Mouse (Mus musculus) liver, adult 2 months (tissue): ENCODE data around the gene Msl1. TPM values are rescaled to one million over a fixed set of nuclear protein-coding genes. Genes with fewer than 3 reads are reported as not detected.
A peak's percentile ranks its signal among the peaks of the same experiment; 100 is the strongest.

Experiments used
- DNase-seq: peaks from one replicate; pipeline ENCODE4 v3.0.0-alpha.2; 2011; ENCODE audit warnings: low read depth, low spot score; ENCODE audit errors: extremely low read depth
- H3K27ac ChIP-seq: fragments of 200-500 bp; replicated peaks from 2 replicates; pipeline ENCODE4 v1.5.1; 2012; ENCODE audit warnings: low read depth, mild to moderate bottlenecking, control low read depth, inconsistent platforms, low read length; ENCODE audit not compliant: insufficient read depth
- H3K27me3 ChIP-seq: fragments of 200-500 bp; 2 replicates; pipeline ENCODE4 v1.6.1; 2012; ENCODE audit warnings: mild to moderate bottlenecking, moderate library complexity, low read length, inconsistent platforms; ENCODE audit not compliant: control insufficient read depth, insufficient read depth
- H3K36me3 ChIP-seq: fragments of 200-500 bp; 2 replicates; pipeline ENCODE4 v1.6.1; 2012; ENCODE audit warnings: low read length, inconsistent platforms; ENCODE audit not compliant: control insufficient read depth, insufficient read depth
- H3K4me1 ChIP-seq: fragments of 200-500 bp; 2 replicates; pipeline ENCODE4 v1.6.1; 2011; ENCODE audit warnings: low read length; ENCODE audit not compliant: control insufficient read depth, insufficient read depth
- H3K4me3 ChIP-seq: fragments of 200-500 bp; 2 replicates; pipeline ENCODE4 v1.5.1; 2011; ENCODE audit warnings: low read depth, mild to moderate bottlenecking, control low read depth, low read length, moderate library complexity; ENCODE audit not compliant: insufficient read depth
- H3K79me2 ChIP-seq: fragments of 200-500 bp; 2 replicates; pipeline ENCODE4 v1.6.1; 2012; ENCODE audit warnings: inconsistent platforms, mild to moderate bottlenecking, low read length, moderate library complexity; ENCODE audit not compliant: control insufficient read depth, insufficient read depth
- H3K9ac ChIP-seq: fragments of 200-500 bp; 2 replicates; pipeline ENCODE4 v1.6.1; 2012; ENCODE audit warnings: low read depth, mild to moderate bottlenecking, control low read depth, inconsistent platforms, low read length
- CTCF ChIP-seq: fragments of 200-500 bp; IDR thresholded peaks from 2 replicates; pipeline ENCODE4 v1.5.1; 2011; ENCODE audit warnings: low read depth, low read length, control low read depth
- POLR2A ChIP-seq: fragments of 200-500 bp; IDR thresholded peaks from 2 replicates; pipeline ENCODE4 v1.6.1; 2011; ENCODE audit warnings: low read length, control low read depth; ENCODE audit not compliant: insufficient read depth; ENCODE audit errors: extremely low read depth
- WGBS: fragments of 180-500 bp; shearing (Covaris S2); methylation state at CpG from one replicate; pipeline ENCODE4 v1.1.7; 2018; 5-methylcytosine and 5-hydroxymethylcytosine counted together
- polyA plus RNA-seq: library from polyadenylated mRNA; depleted of rRNA; stranded (reverse); fragments of >200 nt; gene quantifications from 2 replicates; pipeline ENCODE4 v1.2.3, GENCODE M21; 2012
- total RNA-seq: library from RNA; depleted of rRNA; stranded (reverse); fragments of >200 nt; gene quantifications from 2 replicates; pipeline ENCODE4 v1.2.3, GENCODE M21; 2014

The Msl1 gene
- total and polyA plus RNA-seq, 2 experiments = 15.5 to 17.0 TPM

DNA sequence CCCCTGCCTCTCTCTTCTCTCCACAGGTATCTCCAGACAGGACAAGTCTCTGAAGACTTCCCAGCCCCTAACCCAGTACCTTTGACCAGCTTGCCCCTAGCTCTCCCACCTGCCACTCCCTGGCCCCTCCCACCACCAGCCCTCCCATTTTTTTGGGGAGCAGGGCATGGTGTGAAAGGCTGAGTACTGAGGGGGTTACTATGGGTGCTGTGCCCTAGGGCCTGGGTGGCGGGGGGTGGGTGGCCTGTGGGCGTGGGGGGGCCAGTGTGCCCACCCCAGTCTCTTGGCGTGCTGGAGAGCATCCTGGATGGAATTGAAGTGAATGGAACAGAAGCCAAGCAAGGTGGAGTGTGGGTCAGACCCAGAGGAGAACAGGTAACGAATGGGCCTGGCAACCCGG is 42.1 kb upstream of the Msl1 start:
- peaks cover 12% of the 10 kb centered on the region for H3K4me1 ChIP-seq
- H3K36me3 ChIP-seq = no peaks in the 10 kb centered on the region
- H3K79me2 ChIP-seq = peaks cover 15% of the 10 kb centered on the region; the same call in 1 of the 2 replicates
- no peaks in the 10 kb centered on the region for H3K27me3 ChIP-seq
- H3K4me3 ChIP-seq = no peak overlapping the region
- 94% methylated on average over 5 of the region's 5 CpGs for WGBS
- no peak for DNase-seq
- no peak overlapping the region for H3K9ac ChIP-seq
- TF ChIP-seq CTCF (no peak), POLR2A (no peak)
- H3K27ac ChIP-seq = no peak overlapping the region

DNA sequence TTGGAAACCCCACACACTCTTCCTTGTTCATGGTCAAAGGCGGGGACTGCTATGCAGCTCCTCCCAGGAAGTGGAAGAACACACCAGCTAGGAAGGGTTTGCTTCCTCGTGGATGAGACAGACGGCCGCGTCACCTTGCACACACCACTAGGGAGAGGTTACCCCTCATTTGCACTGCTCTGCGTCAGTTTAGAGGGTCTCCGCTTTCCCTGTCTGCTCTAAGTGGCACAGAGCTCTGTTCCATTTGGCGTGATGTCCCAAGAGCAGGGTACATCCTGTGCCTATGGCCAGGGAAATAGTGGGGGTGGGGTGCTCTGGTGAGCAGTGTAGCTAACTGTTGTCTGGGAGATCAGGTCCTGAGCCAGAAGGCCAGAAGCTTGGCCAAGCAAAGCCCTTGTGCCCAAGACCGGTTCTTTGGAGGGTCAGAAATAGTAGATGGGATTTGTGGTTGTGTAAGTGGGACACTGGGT is 41.1 kb upstream of the Msl1 start:
- H3K4me3 ChIP-seq = no peak overlapping the region
- 0 out of 2 replicates have a peak overlapping the region, but pooled peaks have one; percentile 9 for H3K9ac ChIP-seq
- no peak for DNase-seq
- H3K36me3 ChIP-seq = no peaks in the 10 kb centered on the region
- peaks cover 12% of the 10 kb centered on the region for H3K4me1 ChIP-seq
- 63% methylated on average over 9 of the region's 9 CpGs for WGBS
- no peaks in the 10 kb centered on the region for H3K27me3 ChIP-seq
- H3K79me2 ChIP-seq = peaks cover 6% of the 10 kb centered on the region; the same call in 1 of the 2 replicates
- no peak overlapping the region for H3K27ac ChIP-seq
- no peak for TF ChIP-seq CTCF
- no peak for TF ChIP-seq POLR2A

DNA sequence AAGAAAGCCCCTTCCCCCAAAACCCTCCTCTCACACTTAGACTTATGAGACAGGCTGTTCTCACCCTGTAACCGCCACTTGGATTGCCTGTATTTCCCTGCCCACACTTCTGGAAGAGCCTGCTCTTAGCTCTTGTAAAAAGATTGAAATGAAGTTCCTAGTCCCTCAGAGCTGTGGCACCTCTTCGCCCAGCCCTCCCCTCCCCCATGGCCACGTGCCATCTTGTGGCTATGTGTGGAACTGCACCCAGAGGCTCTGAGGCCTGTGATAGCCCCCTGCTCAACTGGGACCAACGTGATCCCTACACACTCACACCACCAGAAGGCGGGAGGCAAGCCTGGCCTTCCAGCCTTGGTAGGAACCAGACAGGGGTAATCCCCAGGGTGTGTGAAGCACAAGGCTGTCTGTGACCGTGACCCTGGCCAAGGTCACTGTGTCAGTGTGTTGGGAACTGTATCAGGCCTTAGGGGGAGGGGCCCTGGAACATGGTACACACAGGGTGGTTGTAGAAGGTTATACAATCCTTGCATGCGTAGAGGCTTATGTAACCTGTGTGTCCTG is 40.6 kb upstream of the Msl1 start:
- peaks cover 12% of the 10 kb centered on the region for H3K4me1 ChIP-seq
- DNase-seq = peak; percentile 77

DNA sequence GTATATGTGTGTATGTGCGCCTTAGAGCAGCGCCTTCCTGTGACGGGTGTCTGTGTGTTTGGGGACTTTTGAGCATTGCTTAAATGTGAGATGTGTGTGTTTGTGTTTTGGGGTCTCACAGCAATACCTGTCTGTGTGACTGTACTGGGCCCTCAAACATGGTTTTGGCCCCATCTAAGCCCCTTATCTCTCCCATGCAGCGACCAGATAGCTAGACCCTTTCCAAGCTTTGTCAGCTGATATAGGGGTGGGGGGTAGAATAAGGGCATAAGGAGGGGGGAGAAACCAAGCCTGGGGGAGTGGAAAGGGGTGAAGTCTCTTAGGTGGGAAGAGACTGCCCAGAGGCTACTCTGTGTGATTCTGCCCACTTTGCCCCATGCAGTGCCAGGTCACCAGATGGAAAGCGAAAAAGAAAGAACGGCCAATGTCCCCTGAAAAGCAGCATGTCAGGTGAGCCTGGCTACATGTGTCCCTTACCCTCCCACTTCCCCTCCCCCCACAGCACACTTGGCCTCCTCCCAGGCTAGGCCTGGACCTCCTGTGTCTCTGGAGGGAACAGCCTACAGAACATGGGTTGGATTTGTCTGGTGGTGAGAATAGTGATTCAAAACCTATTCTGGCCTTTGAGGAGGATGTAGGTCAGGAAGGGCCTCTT is 39.5 kb upstream of the Msl1 start:
- no peak for DNase-seq
- Histone ChIP-seq H3K9ac (no peak overlapping the region), H3K79me2 (peaks cover 3% of the 10 kb centered on the region; the same call in 1 of the 2 replicates), H3K36me3 (no peaks in the 10 kb centered on the region), H3K4me3 (no peak overlapping the region), H3K27me3 (no peaks in the 10 kb centered on the region), H3K4me1 (peaks cover 6% of the 10 kb centered on the region), H3K27ac (no peak overlapping the region)
- WGBS = 86% methylated on average over 6 of the region's 6 CpGs
- TF ChIP-seq CTCF (no peak), POLR2A (no peak)

More for the DNA sequence above, 40.6 kb upstream of the Msl1 start:
- H3K9ac ChIP-seq = no peak overlapping the region
- no peaks in the 10 kb centered on the region for H3K27me3 ChIP-seq
- no peak for TF ChIP-seq POLR2A
- peak; percentile 93 for TF ChIP-seq CTCF
- WGBS = 10% methylated on average over 7 of the region's 7 CpGs
- H3K79me2 ChIP-seq = peaks cover 6% of the 10 kb centered on the region; the same call in 1 of the 2 replicates
- H3K36me3 ChIP-seq = no peaks in the 10 kb centered on the region
- H3K27ac ChIP-seq = no peak overlapping the region
- no peak overlapping the region for H3K4me3 ChIP-seq

DNA sequence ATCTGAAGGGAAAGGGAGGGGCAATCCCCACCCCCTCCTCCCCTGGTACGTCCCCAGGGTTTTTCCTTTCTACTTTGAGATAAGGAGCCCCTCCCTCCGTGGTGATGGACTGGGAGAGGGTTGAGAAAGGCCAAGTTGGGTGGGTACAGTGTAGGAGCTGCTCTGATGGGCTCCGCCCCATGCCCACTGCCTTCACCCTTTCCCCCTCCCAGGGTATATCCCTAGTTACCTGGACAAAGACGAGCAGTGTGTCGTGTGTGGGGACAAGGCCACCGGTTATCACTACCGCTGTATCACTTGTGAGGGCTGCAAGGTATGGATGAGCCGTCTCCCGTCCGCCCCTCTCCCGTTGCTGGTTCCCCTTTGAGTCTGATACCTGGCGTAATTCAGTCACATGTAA is 38.6 kb upstream of the Msl1 start:
- Histone ChIP-seq H3K36me3 (no peaks in the 10 kb centered on the region), H3K4me1 (peaks cover 4% of the 10 kb centered on the region), H3K9ac (no peak overlapping the region), H3K27ac (no peak overlapping the region), H3K4me3 (no peak overlapping the region), H3K27me3 (no peaks in the 10 kb centered on the region), H3K79me2 (no peaks in the 10 kb centered on the region; the same call in 1 of the 2 replicates)
- WGBS = 88% methylated on average over 12 of the region's 12 CpGs
- DNase-seq = no peak
- TF ChIP-seq POLR2A (no peak), CTCF (no peak)

DNA sequence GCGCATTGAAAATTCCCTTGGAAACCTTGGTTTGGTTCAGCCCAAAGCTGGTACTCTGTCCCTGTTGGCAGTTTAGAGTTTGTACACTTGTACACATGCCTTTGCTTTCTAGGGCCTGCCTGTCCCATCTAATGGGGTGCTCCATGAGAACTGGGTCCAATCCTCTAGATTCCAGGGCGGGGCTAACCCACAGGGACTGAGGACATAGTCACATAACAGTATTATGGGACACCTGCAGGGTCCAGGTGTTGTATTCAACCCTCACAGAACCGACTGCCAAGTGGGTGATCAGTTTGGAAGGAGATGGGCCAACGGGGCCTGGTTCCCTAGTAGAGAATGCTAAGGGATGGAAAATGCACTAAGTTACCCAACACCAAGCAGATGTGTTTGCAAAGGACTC is 33.4 kb upstream of the Msl1 start:
- TF ChIP-seq POLR2A (no peak), CTCF (no peak)
- H3K27me3 ChIP-seq = no peaks in the 10 kb centered on the region
- no peaks in the 10 kb centered on the region for H3K36me3 ChIP-seq
- DNase-seq = no peak
- H3K79me2 ChIP-seq = no peaks in the 10 kb centered on the region
- no peak overlapping the region for H3K9ac ChIP-seq
- WGBS = 93% methylated on average over 4 of the region's 4 CpGs
- H3K27ac ChIP-seq = no peak overlapping the region
- H3K4me1 ChIP-seq = no peaks in the 10 kb centered on the region
- no peak overlapping the region for H3K4me3 ChIP-seq
